Mouse (Mus musculus) midbrain, embryonic 16.5 days (tissue): ENCODE results near the gene Ndufa5. TPM values are rescaled to one million over a fixed set of nuclear protein-coding genes. Genes with fewer than 3 reads are reported as not detected.

Source experiments
- ATAC-seq: fragments of 200-750 bp; cut with Nextera tagmentation; 2 replicates; pipeline ENCODE4 v1.8.0; 2017; ENCODE audit warnings: moderate TSS enrichment
- H3K27ac ChIP-seq: fragments of 300-500 bp; sonication (generic); 2 replicates; pipeline ENCODE4 v1.5.1; 2014; ENCODE audit warnings: mild to moderate bottlenecking, low read length, mixed read lengths
- H3K27me3 ChIP-seq: fragments of 300-500 bp; sonication (generic); 2 replicates; pipeline ENCODE4 v1.6.1; 2014; ENCODE audit warnings: low read depth, low read length, mixed read lengths; ENCODE audit not compliant: control insufficient read depth, insufficient read depth
- H3K36me3 ChIP-seq: fragments of 300-500 bp; sonication (generic); 2 replicates; pipeline ENCODE4 v1.6.1; 2014; ENCODE audit warnings: mild to moderate bottlenecking, low read length, moderate library complexity, mixed read lengths; ENCODE audit not compliant: control insufficient read depth, insufficient read depth
- H3K4me1 ChIP-seq: fragments of 300-500 bp; sonication (generic); 2 replicates; pipeline ENCODE4 v1.6.1; 2014; ENCODE audit warnings: mild to moderate bottlenecking, low read length, mixed read lengths; ENCODE audit not compliant: control insufficient read depth, insufficient read depth
- H3K4me2 ChIP-seq: fragments of 300-500 bp; sonication (generic); 2 replicates; pipeline ENCODE4 v1.6.1; 2014; ENCODE audit warnings: mild to moderate bottlenecking, low read length, mixed read lengths
- H3K4me3 ChIP-seq: fragments of 300-500 bp; sonication (generic); 2 replicates; pipeline ENCODE4 v1.5.1; 2014; ENCODE audit warnings: low read depth, mild to moderate bottlenecking, low read length, moderate library complexity, mixed read lengths
- H3K9ac ChIP-seq: fragments of 300-500 bp; sonication (generic); 2 replicates; pipeline ENCODE4 v1.6.1; 2014; ENCODE audit warnings: low read depth, low read length, mixed read lengths
- H3K9me3 ChIP-seq: fragments of 300-500 bp; sonication (generic); replicated peaks from 2 replicates; pipeline ENCODE4 v1.6.1; 2014; ENCODE audit warnings: mild to moderate bottlenecking, low read length, mixed read lengths; ENCODE audit not compliant: control insufficient read depth, poor library complexity, severe bottlenecking
- WGBS: fragments of 180-500 bp; shearing (Covaris S2); extraction: QIAGEN DNeasy Blood & Tissue Kit; methylation state at CpG from one replicate; pipeline ENCODE4 v1.1.7; 2014; 5-methylcytosine and 5-hydroxymethylcytosine counted together
- polyA plus RNA-seq: library from polyadenylated mRNA; unstranded; fragments of >200 nt; fragmentation: Nextera tagmentation; extraction: Ambion mirVana; gene quantifications from 2 replicates; pipeline ENCODE4 v1.2.1, GENCODE M21; 2015

Ndufa5 gene
- 410 and 412 TPM in 2 replicates for polyA plus RNA-seq

GRCm38 (mm10) chr6:24527155-24528063 lies at the start of gene Ndufa5:
TSS of gene Ndufa5 (minus strand) at chr6:24528013.
- Histone ChIP-seq H3K4me1 (peaks cover 25% of the 10 kb centered on the region), H3K27me3 (no peaks in the 10 kb centered on the region), H3K4me3 (peak within 1 kb of the TSS; percentile 82), H3K9me3 (no peaks in the 10 kb centered on the region), H3K4me2 (peak within 1 kb of the TSS; percentile 90), H3K36me3 (0 out of 2 replicates have a peak, but pooled peaks cover 4% of the 10 kb centered on the region), H3K27ac (peak within 1 kb of the TSS; percentile 68), H3K9ac (peak within 1 kb of the TSS; percentile 81)
- peak; percentile 99 for ATAC-seq
- WGBS: under 1% methylated on average over 53 of the region's 53 CpGs

- H3K4me3 ChIP-seq: no peak overlapping the region
- no peak for ATAC-seq
- H3K9me3 ChIP-seq: 0 out of 2 replicates have a peak, but pooled peaks cover 2% of the 10 kb centered on the region
- H3K9ac ChIP-seq: no peak overlapping the region
- H3K4me1 ChIP-seq: no peaks in the 10 kb centered on the region
- no peak overlapping the region for H3K4me2 ChIP-seq
- H3K27me3 ChIP-seq: no peaks in the 10 kb centered on the region
- no peak overlapping the region for H3K27ac ChIP-seq
- no peaks in the 10 kb centered on the region for H3K36me3 ChIP-seq
These were observed 45.5 kb upstream of the Ndufa5 start for GRCm38 (mm10) chr6:24573319-24573718.

DNA sequence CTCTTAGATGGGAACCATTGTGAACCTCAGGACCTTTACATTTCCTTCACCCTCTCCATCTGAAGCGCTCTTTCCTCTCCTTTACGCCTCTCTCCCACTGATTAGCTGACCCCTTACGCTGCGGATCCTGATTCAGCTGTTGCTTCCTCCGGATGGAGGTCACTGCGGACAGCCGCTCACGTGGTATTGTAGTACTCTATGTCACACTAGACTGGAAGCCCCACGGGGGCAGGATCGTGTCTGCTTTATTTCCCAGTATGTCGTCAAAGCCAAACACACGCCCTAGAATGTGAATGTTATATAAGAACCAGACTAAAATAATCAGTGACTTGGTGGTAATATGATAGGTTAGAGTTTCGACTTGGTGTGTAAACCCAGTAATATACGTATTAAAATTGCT lies 44.6 kb upstream of the Ndufa5 start:
- ATAC-seq: no peak
- no peak overlapping the region for H3K4me3 ChIP-seq
- H3K9ac ChIP-seq: no peak overlapping the region
- H3K9me3 ChIP-seq: 0 out of 2 replicates have a peak, but pooled peaks cover 2% of the 10 kb centered on the region
- no peak overlapping the region for H3K27ac ChIP-seq
- WGBS: 91% methylated on average over 14 of the region's 14 CpGs
- no peak overlapping the region for H3K4me2 ChIP-seq
- no peaks in the 10 kb centered on the region for H3K36me3 ChIP-seq
- H3K27me3 ChIP-seq: no peaks in the 10 kb centered on the region
- H3K4me1 ChIP-seq: no peaks in the 10 kb centered on the region

GRCm38 (mm10) chr6:24571126-24571525 lies 43.3 kb upstream of the Ndufa5 start:
- Histone ChIP-seq H3K27ac (no peak overlapping the region), H3K4me2 (no peak overlapping the region), H3K9me3 (0 out of 2 replicates have a peak, but pooled peaks cover 2% of the 10 kb centered on the region), H3K4me1 (no peaks in the 10 kb centered on the region), H3K9ac (no peak overlapping the region), H3K27me3 (no peaks in the 10 kb centered on the region), H3K36me3 (no peaks in the 10 kb centered on the region), H3K4me3 (no peak overlapping the region)
- no peak for ATAC-seq
- WGBS: 86% methylated on average over 6 of the region's 6 CpGs

GRCm38 (mm10) chr6:24570278-24570677 lies 42.5 kb upstream of the Ndufa5 start:
- 0 out of 2 replicates have a peak, but pooled peaks cover 2% of the 10 kb centered on the region for H3K9me3 ChIP-seq
- no peak for ATAC-seq
- no peaks in the 10 kb centered on the region for H3K27me3 ChIP-seq
- no peak overlapping the region for H3K4me3 ChIP-seq
- no peaks in the 10 kb centered on the region for H3K36me3 ChIP-seq
- no peak overlapping the region for H3K9ac ChIP-seq
- no peaks in the 10 kb centered on the region for H3K4me1 ChIP-seq
- H3K4me2 ChIP-seq: no peak overlapping the region
- WGBS: 67% methylated on average over 11 of the region's 11 CpGs
- no peak overlapping the region for H3K27ac ChIP-seq

GRCm38 (mm10) chr6:24569711-24570110 lies 41.9 kb upstream of the Ndufa5 start:
- no peak for ATAC-seq
- no peak overlapping the region for H3K9ac ChIP-seq
- 86% methylated on average over 1 of the region's 1 CpGs for WGBS

DNA sequence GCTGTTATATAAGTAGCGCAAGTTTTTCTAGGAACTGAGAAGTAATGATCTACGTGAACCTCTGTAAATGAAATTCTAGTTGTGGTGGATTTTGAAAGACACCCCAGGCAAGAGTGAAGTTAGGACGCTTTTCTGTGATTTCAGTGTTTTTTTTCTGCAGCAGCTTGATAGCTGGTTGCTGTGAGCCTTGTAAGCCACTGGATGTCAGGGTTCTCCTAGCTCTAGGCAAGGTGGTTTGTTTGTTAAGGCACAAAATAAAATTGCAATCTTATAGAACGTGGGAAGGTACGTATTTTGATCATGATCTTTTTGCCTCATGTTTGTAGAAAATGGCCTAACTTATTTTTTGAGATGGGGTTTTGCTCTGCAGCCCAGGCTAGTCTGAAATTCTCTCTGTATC lies 41.1 kb upstream of the Ndufa5 start:
- no peak overlapping the region for H3K4me2 ChIP-seq
- no peaks in the 10 kb centered on the region for H3K9me3 ChIP-seq
- H3K36me3 ChIP-seq: no peaks in the 10 kb centered on the region
- H3K4me3 ChIP-seq: no peak overlapping the region
- H3K4me1 ChIP-seq: no peaks in the 10 kb centered on the region
- no peak overlapping the region for H3K27ac ChIP-seq
- ATAC-seq: no peak
- 90% methylated on average over 5 of the region's 5 CpGs for WGBS
- H3K27me3 ChIP-seq: no peaks in the 10 kb centered on the region
- H3K9ac ChIP-seq: no peak overlapping the region

More at GRCm38 (mm10) chr6:24569711-24570110, 41.9 kb upstream of the Ndufa5 start:
- Histone ChIP-seq H3K9me3 (0 out of 2 replicates have a peak, but pooled peaks cover 2% of the 10 kb centered on the region), H3K4me1 (no peaks in the 10 kb centered on the region), H3K4me3 (no peak overlapping the region), H3K27ac (no peak overlapping the region), H3K27me3 (no peaks in the 10 kb centered on the region), H3K4me2 (no peak overlapping the region), H3K36me3 (no peaks in the 10 kb centered on the region)

- Histone ChIP-seq H3K4me3 (no peak overlapping the region), H3K27me3 (no peaks in the 10 kb centered on the region), H3K36me3 (no peaks in the 10 kb centered on the region), H3K9ac (no peak overlapping the region), H3K4me2 (no peak overlapping the region), H3K27ac (no peak overlapping the region), H3K9me3 (no peaks in the 10 kb centered on the region), H3K4me1 (no peaks in the 10 kb centered on the region)
- ATAC-seq: no peak
- 95% methylated on average over 1 of the region's 1 CpGs for whole genome bisulfite sequencing
These were observed 37.1 kb upstream of the Ndufa5 start for GRCm38 (mm10) chr6:24564886-24565285.

DNA sequence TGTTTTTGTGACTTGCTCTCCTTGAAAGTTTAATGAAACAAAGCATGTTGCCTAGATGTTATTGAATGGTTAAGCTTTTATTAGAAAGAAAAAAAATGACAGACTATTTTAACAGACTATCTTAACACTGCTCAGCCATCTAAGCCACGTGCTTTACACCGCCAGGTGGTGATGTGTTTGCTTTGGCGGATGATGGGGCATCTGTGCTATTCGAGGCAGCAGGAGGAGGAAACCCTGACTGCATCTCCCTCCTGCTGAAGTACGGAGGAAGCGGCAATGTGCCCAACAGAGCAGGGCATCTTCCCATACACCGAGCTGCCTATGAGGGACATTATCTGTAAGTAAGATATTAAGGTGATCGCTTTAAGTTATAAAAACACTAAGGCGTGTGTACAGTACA lies 36.3 kb upstream of the Ndufa5 start:
- WGBS: 84% methylated on average over 9 of the region's 9 CpGs
- H3K4me2 ChIP-seq: no peak overlapping the region
- H3K27ac ChIP-seq: no peak overlapping the region
- no peaks in the 10 kb centered on the region for H3K27me3 ChIP-seq
- no peak for ATAC-seq
- H3K4me1 ChIP-seq: no peaks in the 10 kb centered on the region
- no peaks in the 10 kb centered on the region for H3K36me3 ChIP-seq
- H3K9ac ChIP-seq: no peak overlapping the region
- H3K9me3 ChIP-seq: no peaks in the 10 kb centered on the region
- no peak overlapping the region for H3K4me3 ChIP-seq
